Mouse (Mus musculus) forebrain, embryonic 10.5 days (tissue): ENCODE results near the gene Aldh1l1. TPM values are rescaled to one million over a fixed set of nuclear protein-coding genes. Genes with fewer than 3 reads are reported as not detected.

ENCODE experiments used
- polyA plus RNA-seq: library from polyadenylated mRNA; unstranded; fragments of >200 nt; fragmentation: Nextera tagmentation; extraction: Ambion mirVana; gene quantifications from 2 replicates; pipeline ENCODE4 v1.2.1, GENCODE M21; 2016

Gene Aldh1l1
- polyA plus RNA-seq, 1 experiment from 2014 or later: 1.7 TPM

Other genes with a start within 250 kb of the Aldh1l1 start
- not detected in 2 replicates for gene Vmn1r54, start 240.1 kb upstream of the Aldh1l1 start, polyA plus RNA-seq
- gene BC048671, start 185.2 kb upstream of the Aldh1l1 start, polyA plus RNA-seq: not detected in 2 replicates
- gene Chst13, start 161.2 kb upstream of the Aldh1l1 start, polyA plus RNA-seq: not detected in 2 replicates
- gene Uroc1, start 153.1 kb upstream of the Aldh1l1 start, polyA plus RNA-seq: not detected in 2 replicates
- gene Zxdc, start 116.9 kb upstream of the Aldh1l1 start, polyA plus RNA-seq: 5.5 and 6.3 TPM in 2 replicates
- gene Cfap100, start 57.6 kb upstream of the Aldh1l1 start, polyA plus RNA-seq: 0.98 and 1.2 TPM in 2 replicates
- 5.5 and 5.6 TPM in 2 replicates for gene Klf15, start 23.9 kb upstream of the Aldh1l1 start, polyA plus RNA-seq
- 1.4 and 2.3 TPM in 2 replicates for gene Slc41a3, start 118.3 kb downstream of the Aldh1l1 start, polyA plus RNA-seq